ENCODE assay signal across 8 mouse cellular contexts in the genomic region with DNA sequence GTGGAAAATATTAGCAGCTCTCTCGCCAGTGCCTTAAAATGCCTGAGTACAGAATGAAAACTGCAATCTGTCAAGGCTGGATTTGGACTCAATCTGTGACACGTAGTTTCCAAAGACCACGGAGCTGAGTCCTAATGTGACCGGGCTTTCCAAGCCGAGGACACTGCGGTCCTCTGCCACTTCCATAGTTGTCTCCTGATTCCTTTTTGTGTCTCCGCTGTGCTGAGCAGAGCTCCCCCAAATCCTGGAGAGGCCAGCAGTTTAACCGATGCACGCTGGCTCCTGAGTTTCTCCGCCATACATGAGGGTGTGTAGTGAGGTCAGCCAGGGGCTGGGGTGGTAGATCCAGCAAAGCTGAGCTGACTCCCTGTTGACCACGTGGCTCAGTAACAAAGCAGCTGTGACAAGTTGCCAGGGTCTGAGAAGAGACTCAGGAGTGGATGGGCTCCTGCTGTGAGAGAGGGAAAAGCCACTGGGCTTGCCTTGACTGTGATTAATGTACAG. TPM values are rescaled to one million over a fixed set of nuclear protein-coding genes. Genes with fewer than 3 reads are reported as not detected.
DNase-seq lines count a peak whose midpoint lies in the region; ATAC-seq and TF ChIP-seq lines count a peak whose summit lies in the region.

No protein-coding gene starts in this region.

- H3K36me3 ChIP-seq in C2C12 (ENCODE audit: control insufficient read depth, insufficient read depth), result no peaks in the 10 kb centered on the region
- no peaks in the 10 kb centered on the region for H3K36me3 ChIP-seq in stomach, embryonic 14.5 days (ENCODE audit: control insufficient read depth, insufficient read depth, low read length)

- H3K79me3 ChIP-seq in C2C12 (ENCODE audit: low read depth), result no peaks in the 10 kb centered on the region

- no peaks in the 10 kb centered on the region for H3K27me3 ChIP-seq in C2C12 (ENCODE audit: control insufficient read depth, insufficient read depth, insufficient read length)
- H3K27me3 ChIP-seq in stomach, embryonic 14.5 days (ENCODE audit: control insufficient read depth, insufficient read depth, low read length), result no peaks in the 10 kb centered on the region

- peak; percentile 68 for ATAC-seq in stomach, embryonic 14.5 days (ENCODE audit: insufficient number of reproducible peaks, insufficient read depth, low FRiP score, low read depth)

- H3K9me3 ChIP-seq in stomach, embryonic 14.5 days (ENCODE audit: control insufficient read depth, low read depth, low read length), result no peaks in the 10 kb centered on the region

- DNase-seq in adrenal gland, postnatal 14 days, result peak; percentile 42
- no peak for DNase-seq in adrenal gland, postnatal 25 days
- DNase-seq in heart, adult 18-20 months, result peak; percentile 75 to 76
- peak; percentile 50 for DNase-seq in kidney, postnatal 10 days
- no peak for DNase-seq in thymus, postnatal 36 days
- DNase-seq in adrenal gland, postnatal 4 days (ENCODE audit: low spot score in 2 of 2), result no peak

- peak overlapping the region; percentile 76 for H3K27ac ChIP-seq in stomach, embryonic 14.5 days (ENCODE audit: low read length)

- no peak for TF ChIP-seq CTCF in C2C12 (IDR thresholded peaks at IDR 0.05; ENCODE audit: control insufficient read depth, insufficient read depth, insufficient read length)

- H3ac ChIP-seq in C2C12 (ENCODE audit: control insufficient read depth, insufficient read length, low read depth), result no peak overlapping the region

- peaks cover 58% of the 10 kb centered on the region for H3K4me1 ChIP-seq in stomach, embryonic 14.5 days (ENCODE audit: control insufficient read depth, insufficient read depth, low read length)

- H3K4me3 ChIP-seq in C2C12 (ENCODE audit: insufficient read depth, poor library complexity, severe bottlenecking), result no peak overlapping the region
- no peak overlapping the region for H3K4me3 ChIP-seq in stomach, embryonic 14.5 days (ENCODE audit: low read depth, low read length)

- H3K4me2 ChIP-seq in stomach, embryonic 14.5 days (replicated peaks; ENCODE audit: low read depth, low read length), result no peak overlapping the region

- 30% methylated on average over 11 of the region's 11 CpGs for WGBS in stomach, embryonic 14.5 days

- H3K79me2 ChIP-seq in C2C12 (ENCODE audit: control insufficient read depth, insufficient read depth), result no peaks in the 10 kb centered on the region

- no peak overlapping the region for H3K9ac ChIP-seq in stomach, embryonic 14.5 days (replicated peaks; ENCODE audit: low read depth, low read length)

TF ChIP-seq in C2C12, 6 proteins besides CTCF, POLR2A, EP300 and RAD21:
- TF ChIP-seq CEBPB (IDR thresholded peaks at IDR 0.05; ENCODE audit: low read depth) (no peak), MYOD1 (IDR thresholded peaks at IDR 0.05; ENCODE audit: control insufficient read depth, insufficient read length, low read depth) (no peak), USF1 (IDR thresholded peaks at IDR 0.05; ENCODE audit: low read depth) (peak; percentile 32)

RNA-seq across cellular contexts. Expression of gene Plpp1, which starts 45.0 kb away (rescaled TPM):
- total RNA-seq in adrenal gland, postnatal 14 days (2021), result 181 and 182 TPM in 2 replicates
- total RNA-seq in adrenal gland, postnatal 25 days (2021), result 225 and 226 TPM in 2 replicates
- polyA plus RNA-seq in C2C12 (2012; fragmentation: generic; extraction: Trizol), result 29.1 TPM
- total RNA-seq in heart, adult 18-20 months (2021), result 10 to 100 TPM; 41.8 to 43.5 TPM
- 97.1 and 98.9 TPM in 2 replicates for polyA plus RNA-seq in stomach, embryonic 14.5 days (2014; fragmentation: Nextera tagmentation; extraction: Ambion mirVana)
- total RNA-seq in adrenal gland, postnatal 4 days (2021), result 100 to 1,000 TPM; 194 to 213 TPM

Comparison
In these comparisons a context has a peak if more than half of its experiments do, and no peak if none do; other contexts are left out.
1. DNase-seq: peak in adrenal gland, postnatal 14 days (single experiment), heart, adult 18-20 months (2 of 2) and kidney, postnatal 10 days (single experiment); none in adrenal gland, postnatal 25 days (single experiment), thymus, postnatal 36 days (0 of 2) and adrenal gland, postnatal 4 days (0 of 2).